Mouse (Mus musculus) cerebellum, adult 2 months (tissue): Measurements from ENCODE around the gene Zbtb38. TPM values are rescaled to one million over a fixed set of nuclear protein-coding genes. Genes with fewer than 3 reads are reported as not detected.
A peak's percentile ranks its signal among the peaks of the same experiment; 100 is the strongest.

Source experiments
- DNase-seq, 2 experiments: peaks; one replicate each; pipeline ENCODE4 v3.0.0; 2021
- H3K27ac ChIP-seq: fragments of 200-500 bp; 2 replicates; pipeline ENCODE4 v1.5.1; 2012; ENCODE audit warnings: low read length, control low read depth, inconsistent platforms; ENCODE audit not compliant: insufficient read depth
- H3K27me3 ChIP-seq: fragments of 200-500 bp; 2 replicates; pipeline ENCODE4 v1.6.1; 2012; ENCODE audit warnings: inconsistent platforms, mild to moderate bottlenecking, low read length, moderate library complexity; ENCODE audit not compliant: control insufficient read depth, insufficient read depth
- H3K4me1 ChIP-seq: fragments of 200-500 bp; 2 replicates; pipeline ENCODE4 v1.6.1; 2011; ENCODE audit warnings: low read length; ENCODE audit not compliant: control insufficient read depth, insufficient read depth
- H3K4me3 ChIP-seq: fragments of 200-500 bp; replicated peaks from 2 replicates; pipeline ENCODE3; 2011; ENCODE audit warnings: mild to moderate bottlenecking, low read depth, low read length, control low read depth; ENCODE audit not compliant: insufficient read depth
- CTCF ChIP-seq: fragments of 200-500 bp; IDR thresholded peaks from 2 replicates; pipeline ENCODE4 v1.5.1; 2011; ENCODE audit warnings: low read depth, mild to moderate bottlenecking, control low read depth, low read length, moderate library complexity, borderline replicate concordance; ENCODE audit not compliant: insufficient read depth
- POLR2A ChIP-seq: fragments of 200-500 bp; IDR thresholded peaks from 2 replicates; pipeline ENCODE4 v1.6.1; 2011; ENCODE audit warnings: low read length, control low read depth, borderline replicate concordance; ENCODE audit not compliant: insufficient read depth
- WGBS: fragments of 180-500 bp; shearing (Covaris S2); methylation state at CpG from one replicate; pipeline ENCODE4 v1.1.7; 2018; 5-methylcytosine and 5-hydroxymethylcytosine counted together
- polyA plus RNA-seq: library from polyadenylated mRNA; depleted of rRNA; stranded (reverse); fragments of >200 nt; gene quantifications from 2 replicates; pipeline ENCODE4 v1.2.3, GENCODE M21; 2012

Gene Zbtb38
- polyA plus RNA-seq, 1 experiment = 19.2 TPM

DNA sequence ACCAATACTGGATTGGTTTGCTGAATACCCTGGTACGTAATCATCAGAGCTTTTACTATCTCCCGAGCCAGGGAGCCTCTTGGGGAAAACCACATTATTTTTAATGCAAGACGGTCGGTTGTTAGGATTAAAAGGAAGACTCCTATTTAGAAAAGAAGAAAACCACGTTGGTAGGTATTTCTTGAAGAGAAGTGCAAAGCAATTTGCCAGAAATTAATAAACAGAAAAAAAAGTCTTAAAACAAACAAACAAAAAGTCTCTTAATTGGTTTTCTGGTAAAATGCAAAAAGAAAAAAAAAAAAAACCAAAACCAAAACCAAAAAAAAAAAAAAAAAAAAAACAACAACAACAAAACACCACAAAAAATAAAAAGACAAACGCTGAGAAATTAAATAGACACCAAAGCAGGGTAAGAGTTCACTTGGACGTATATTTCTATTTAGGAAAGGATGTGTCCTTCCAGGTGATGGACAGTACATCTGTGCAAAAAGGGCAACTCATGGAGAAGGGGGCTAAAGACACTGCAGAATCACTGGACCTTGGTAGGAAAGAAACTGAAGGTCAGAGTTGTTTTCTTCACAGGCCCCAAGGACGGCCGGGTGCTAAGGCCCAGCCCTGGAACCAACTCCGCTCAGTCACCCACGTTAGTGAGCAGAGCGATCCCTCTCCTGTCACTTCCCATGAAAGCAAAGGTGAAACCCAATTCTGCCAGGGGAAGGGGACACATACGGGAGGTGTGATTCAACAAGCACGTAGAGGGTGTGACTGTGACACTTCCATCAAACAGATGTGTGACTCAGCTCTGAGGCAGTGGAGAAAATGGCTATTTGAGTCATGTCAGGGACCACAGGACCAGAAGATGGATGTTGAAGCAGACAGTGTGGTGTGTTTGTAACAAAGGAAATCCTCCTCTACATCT is 38.9 kb downstream of the Zbtb38 start:
- H3K27ac ChIP-seq = 0 out of 2 replicates have a peak overlapping the region, but pooled peaks have one; percentile 24
- no peak for DNase-seq
- no peak for TF ChIP-seq CTCF
- peaks cover 25% of the 10 kb centered on the region for H3K4me1 ChIP-seq
- no peak overlapping the region for H3K4me3 ChIP-seq
- 85% methylated on average over 14 of the region's 14 CpGs for WGBS
- H3K27me3 ChIP-seq = no peaks in the 10 kb centered on the region

DNA sequence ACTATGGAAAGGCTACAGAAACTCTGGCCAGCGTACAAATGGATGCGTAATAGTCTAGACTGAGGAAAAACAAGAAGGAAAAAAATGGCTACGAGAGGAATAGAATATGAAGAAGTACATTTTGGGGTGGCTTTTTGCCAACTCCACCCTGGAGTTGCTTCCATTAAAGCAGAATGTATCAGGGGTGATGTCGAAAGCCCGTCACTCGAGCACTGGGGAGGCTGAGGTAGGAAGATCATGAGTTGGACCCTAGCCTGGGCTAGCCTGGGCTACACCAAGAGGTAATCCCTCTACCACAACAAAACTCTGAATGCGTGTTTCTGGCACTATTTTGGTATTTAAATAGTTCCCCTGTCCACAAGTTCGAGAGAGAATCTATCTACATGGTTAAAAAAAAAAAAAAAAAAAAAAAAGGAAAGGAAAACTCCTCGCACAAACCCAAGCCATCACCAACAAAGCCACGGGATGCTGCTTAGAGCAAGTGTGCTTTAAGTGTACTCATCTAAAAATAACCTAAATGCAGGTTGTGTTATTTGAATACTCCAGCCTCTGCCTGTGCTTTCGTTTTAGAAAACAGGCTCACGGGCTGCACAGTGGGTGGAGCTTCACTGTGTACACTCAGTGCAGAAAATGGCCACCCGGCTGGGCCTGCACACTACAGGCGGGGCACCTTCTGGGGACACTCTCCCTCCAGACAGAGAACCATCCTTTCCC is 39.7 kb downstream of the Zbtb38 start:
- WGBS = 72% methylated on average over 14 of the region's 14 CpGs
- no peak for TF ChIP-seq CTCF
- no peak for TF ChIP-seq POLR2A
- no peak for DNase-seq
- peaks cover 33% of the 10 kb centered on the region for H3K4me1 ChIP-seq
- H3K27me3 ChIP-seq = no peaks in the 10 kb centered on the region
- no peak overlapping the region for H3K27ac ChIP-seq
- no peak overlapping the region for H3K4me3 ChIP-seq

DNA sequence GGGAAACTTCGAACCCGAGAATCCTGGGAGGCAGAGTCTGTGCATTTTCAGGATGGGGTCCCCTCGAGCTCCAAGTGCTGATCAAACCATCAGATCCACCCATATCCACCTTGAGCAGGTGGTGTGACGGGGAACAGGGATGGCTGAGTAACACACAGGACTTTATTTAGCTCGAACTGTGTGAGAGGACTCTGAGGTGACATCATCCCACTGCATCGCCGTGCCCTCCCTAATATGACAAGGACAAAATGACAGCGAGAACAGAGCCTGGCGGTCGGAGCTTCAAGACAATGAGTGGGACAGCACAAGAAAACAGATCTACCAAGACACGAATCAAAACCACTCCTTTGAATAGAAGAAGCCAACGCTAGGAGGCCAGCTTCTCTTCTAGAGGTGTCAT is 40.6 kb downstream of the Zbtb38 start:
- WGBS = 81% methylated on average over 12 of the region's 12 CpGs
- no peaks in the 10 kb centered on the region for H3K27me3 ChIP-seq
- no peak overlapping the region for H3K27ac ChIP-seq
- H3K4me1 ChIP-seq = peaks cover 34% of the 10 kb centered on the region
- no peak overlapping the region for H3K4me3 ChIP-seq
- DNase-seq = peak in 1 of 2 experiments; percentile 20
- TF ChIP-seq CTCF (no peak), POLR2A (no peak)

GRCm38 (mm10) chr9:96710241-96710946 is 42.2 kb downstream of the Zbtb38 start:
- peaks cover 48% of the 10 kb centered on the region for H3K4me1 ChIP-seq
- no peaks in the 10 kb centered on the region for H3K27me3 ChIP-seq
- no peak overlapping the region for H3K4me3 ChIP-seq
- peak overlapping the region; percentile 1; the same call in 1 of the 2 replicates for H3K27ac ChIP-seq
- no peak for TF ChIP-seq CTCF
- TF ChIP-seq POLR2A = no peak
- 44% methylated on average over 15 of the region's 15 CpGs for WGBS
- DNase-seq = peak in 1 of 2 experiments; percentile 45

- DNase-seq = peak; percentile 61 to 67
- H3K27ac ChIP-seq = peak overlapping the region; percentile 59; the same call in 1 of the 2 replicates
- H3K27me3 ChIP-seq = no peaks in the 10 kb centered on the region
- WGBS = 42% methylated on average over 9 of the region's 9 CpGs
- peaks cover 49% of the 10 kb centered on the region for H3K4me1 ChIP-seq
- no peak for TF ChIP-seq CTCF
- TF ChIP-seq POLR2A = no peak
- no peak overlapping the region for H3K4me3 ChIP-seq
Measured at GRCm38 (mm10) chr9:96708905-96709304, 43.7 kb downstream of the Zbtb38 start.

- Histone ChIP-seq H3K27me3 (no peaks in the 10 kb centered on the region), H3K4me1 (peaks cover 47% of the 10 kb centered on the region), H3K4me3 (no peak overlapping the region), H3K27ac (no peak overlapping the region)
- no peak for TF ChIP-seq CTCF
- no peak for TF ChIP-seq POLR2A
- 59% methylated on average over 4 of the region's 4 CpGs for WGBS
- no peak for DNase-seq
Measured at GRCm38 (mm10) chr9:96707964-96708363, 44.7 kb downstream of the Zbtb38 start.

DNA sequence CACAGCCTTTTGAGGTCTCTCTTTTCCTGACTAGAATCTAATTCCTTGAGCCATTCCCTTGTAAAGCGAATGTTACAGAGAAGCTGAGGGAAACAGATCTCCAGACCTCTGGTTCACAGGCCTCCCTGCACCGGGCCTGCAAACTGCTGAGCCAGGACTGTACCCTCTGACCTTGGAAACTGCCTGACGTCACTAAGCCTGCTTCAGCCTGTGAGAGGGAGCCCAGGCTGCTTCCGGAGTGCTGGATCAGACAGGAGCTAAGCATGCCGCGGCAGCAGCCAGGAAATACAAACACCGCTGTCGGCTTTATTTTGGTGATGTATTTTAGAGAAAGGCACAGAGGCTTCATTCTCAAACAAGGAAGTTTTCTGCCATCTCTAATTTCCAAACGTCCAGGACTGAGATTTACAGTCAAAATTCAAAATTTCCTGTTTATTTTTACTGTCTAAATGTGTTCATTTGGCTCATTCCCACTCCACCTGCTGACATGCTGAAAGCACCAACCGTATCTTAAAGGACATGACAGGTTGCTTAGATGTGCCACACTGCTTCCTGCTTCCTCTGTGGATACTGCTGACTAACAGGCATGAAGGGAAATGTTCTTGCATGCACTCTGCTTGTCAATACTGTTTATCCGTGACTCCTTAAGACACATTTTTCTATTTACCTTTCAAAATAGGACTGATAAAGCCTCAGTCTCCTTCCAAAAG is 46.9 kb downstream of the Zbtb38 start:
- H3K27ac ChIP-seq = peak overlapping the region; percentile 82
- no peak overlapping the region for H3K4me3 ChIP-seq
- WGBS = 9% methylated on average over 11 of the region's 11 CpGs
- DNase-seq = peak; percentile 59 to 69
- no peaks in the 10 kb centered on the region for H3K27me3 ChIP-seq
- TF ChIP-seq CTCF (no peak), POLR2A (no peak; the same call in 1 of the 2 replicates)
- H3K4me1 ChIP-seq = peaks cover 47% of the 10 kb centered on the region
